Mouse (Mus musculus): ENCODE results near the gene Skida1.

Skida1 gene

GRCm38 (mm10) chr2:18040347-18041160, 8.3 kb downstream of the Skida1 start:
- no peak for DNase-seq (ENCODE audit: low read depth, low spot score)

GRCm38 (mm10) chr2:18039566-18040290, 9.1 kb downstream of the Skida1 start:
- no peak for DNase-seq (ENCODE audit: low read depth, low spot score)

GRCm38 (mm10) chr2:18038895-18039371, 9.9 kb downstream of the Skida1 start:
- DNase-seq (ENCODE audit: low read depth, low spot score), result no peak

- DNase-seq (ENCODE audit: low read depth, low spot score), result no peak
Measured at GRCm38 (mm10) chr2:18038141-18038752, 10.6 kb downstream of the Skida1 start.

- DNase-seq (ENCODE audit: low read depth, low spot score), result no peak
Measured at GRCm38 (mm10) chr2:18037491-18037890, 11.4 kb downstream of the Skida1 start, which contains the start of gene A930004D18Rik. TSS of gene A930004D18Rik (minus strand) at chr2:18037737.

GRCm38 (mm10) chr2:18034371-18035250, 14.2 kb downstream of the Skida1 start:
- no peak for DNase-seq (ENCODE audit: low read depth, low spot score)

GRCm38 (mm10) chr2:18033166-18034108, 15.4 kb downstream of the Skida1 start:
- DNase-seq (ENCODE audit: low read depth, low spot score), result no peak

- no peak for DNase-seq (ENCODE audit: low read depth, low spot score)
Measured at GRCm38 (mm10) chr2:18032538-18032895, 16.3 kb downstream of the Skida1 start.

GRCm38 (mm10) chr2:18031831-18032537, 16.9 kb downstream of the Skida1 start:
- DNase-seq (ENCODE audit: low read depth, low spot score), result peak; percentile 39

- peak; percentile 39 for DNase-seq (ENCODE audit: low read depth, low spot score)
Measured at GRCm38 (mm10) chr2:18031271-18031821, 17.5 kb downstream of the Skida1 start.

GRCm38 (mm10) chr2:18030581-18030980, 18.3 kb downstream of the Skida1 start:
- DNase-seq (ENCODE audit: low read depth, low spot score), result no peak

GRCm38 (mm10) chr2:18029656-18030055, 19.2 kb downstream of the Skida1 start:
- no peak for DNase-seq (ENCODE audit: low read depth, low spot score)

- DNase-seq (ENCODE audit: low read depth, low spot score), result peak; percentile 89
Measured at GRCm38 (mm10) chr2:18028140-18029021, 20.5 kb downstream of the Skida1 start.

GRCm38 (mm10) chr2:18027448-18028139, 21.3 kb downstream of the Skida1 start:
- peak; percentile 96 for DNase-seq (ENCODE audit: low read depth, low spot score)

GRCm38 (mm10) chr2:18026116-18026947, 22.5 kb downstream of the Skida1 start:
- peak; percentile 68 for DNase-seq (ENCODE audit: low read depth, low spot score)

GRCm38 (mm10) chr2:18025781-18026115, 23.1 kb downstream of the Skida1 start:
- DNase-seq (ENCODE audit: low read depth, low spot score), result no peak

- DNase-seq (ENCODE audit: low read depth, low spot score), result no peak
Measured at GRCm38 (mm10) chr2:18025116-18025515, 23.7 kb downstream of the Skida1 start.
